Mouse (Mus musculus) megakaryocyte, embryonic 14.5 days (primary cell): ENCODE results near the gene Tln1.

Experiments used
- FLI1 ChIP-seq: IDR thresholded peaks from 2 replicates; pipeline ENCODE4 v1.6.1; 2012; ENCODE audit warnings: low read length, inconsistent platforms, mixed read lengths
- GATA1 ChIP-seq: IDR thresholded peaks from 3 replicates; pipeline ENCODE4 v1.6.1; 2012; ENCODE audit warnings: mixed read lengths, low read length, inconsistent platforms, borderline replicate concordance

- no peak for TF ChIP-seq FLI1
- TF ChIP-seq GATA1 = no peak
Observed at GRCm38 (mm10) chr4:43598650-43599380, 36.3 kb upstream of the Tln1 start.
